ENCODE assay signal across 20 mouse cellular contexts in the genomic region with DNA sequence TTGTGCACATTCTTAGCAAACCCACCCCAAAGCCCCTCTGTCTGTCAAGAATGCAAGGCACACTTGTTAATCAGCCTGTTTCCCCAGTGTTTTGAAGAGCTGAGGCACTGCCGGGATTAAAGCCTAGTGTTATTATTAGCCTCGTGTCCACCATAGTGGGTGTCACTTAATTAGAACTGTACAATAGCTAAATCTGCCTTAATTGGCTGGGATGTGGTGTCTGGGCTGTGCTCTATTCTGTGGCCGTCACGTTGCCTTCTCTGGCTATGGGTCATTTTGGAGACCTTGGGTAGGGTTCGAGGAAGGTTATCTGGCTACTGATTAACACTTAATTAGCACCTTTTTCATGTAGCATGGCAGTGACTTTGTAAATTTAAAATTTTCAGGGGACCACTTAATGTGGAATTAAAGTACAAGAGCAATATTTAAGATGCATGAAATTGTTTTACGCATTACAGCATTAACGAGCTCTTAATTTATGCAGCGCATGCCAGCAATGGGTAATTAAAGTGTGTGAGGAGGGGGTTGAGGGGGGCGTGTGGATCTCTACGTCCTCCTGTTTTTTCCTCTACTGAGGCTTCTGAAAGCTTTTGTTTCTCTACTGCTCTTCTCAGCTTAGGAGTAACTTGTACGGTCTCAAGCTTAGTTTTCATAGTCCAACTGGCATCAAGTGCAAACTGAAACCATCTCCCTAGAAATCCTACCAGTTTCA.
DNase-seq lines count a peak whose midpoint lies in the region; ATAC-seq and TF ChIP-seq lines count a peak whose summit lies in the region.
"Had no signal": no experiment of that assay in that cellular context is flagged by ENCODE, and none has a peak within 500 bp of the region (broad histone marks: within the 10 kb centered on the region; RNA-seq: fewer than 3 reads in every experiment).

No protein-coding gene starts in this region.

- H3K9ac ChIP-seq in forebrain, embryonic 12.5 days = no peak overlapping the region
- H3K9ac ChIP-seq in forebrain, embryonic 15.5 days (replicated peaks) = no peak overlapping the region
- H3K9ac ChIP-seq: hindbrain, embryonic 12.5 days; hindbrain, embryonic 15.5 days had no signal

- no peak for TF ChIP-seq CTCF in brain, embryonic 14.5 days (IDR thresholded peaks at IDR 0.05; ENCODE audit: borderline replicate concordance, extremely low read depth, insufficient read depth, insufficient read length)

- 35% methylated on average over 11 of the region's 11 CpGs for WGBS in forebrain, embryonic 12.5 days
- 51% methylated on average over 11 of the region's 11 CpGs for WGBS in forebrain, embryonic 10.5 days
- WGBS in forebrain, embryonic 15.5 days = 24% methylated on average over 11 of the region's 11 CpGs

- H3K9me3 ChIP-seq in forebrain, embryonic 12.5 days = no peaks in the 10 kb centered on the region
- no peaks in the 10 kb centered on the region for H3K9me3 ChIP-seq in forebrain, embryonic 10.5 days
- H3K9me3 ChIP-seq in forebrain, embryonic 15.5 days = no peaks in the 10 kb centered on the region
- H3K9me3 ChIP-seq: G1E; hindbrain, embryonic 12.5 days; hindbrain, embryonic 15.5 days had no signal

- DNase-seq in forebrain, embryonic 10.5 days (ENCODE audit: extremely low spot score, low spot score) = no peak
- peak; percentile 82 for DNase-seq in brain, embryonic 14.5 days (ENCODE audit: low read depth)
- peak; percentile 68 for DNase-seq in retina, postnatal 1 day
- DNase-seq in left cerebral cortex, adult 18-20 months (ENCODE audit: low spot score in 2 of 2) = no peak
- DNase-seq in urinary bladder, postnatal 4 days (ENCODE audit: low spot score in 2 of 2) = no peak
- DNase-seq: adrenal gland, adult 8-10 months; adrenal gland, postnatal 25 days; B cell, adult 2 months; cerebellum, adult 18-20 months; cerebellum, adult 9-10 months; cerebellum, postnatal 14 days; gastrocnemius, postnatal 25 days had no signal

- H3K27me3 ChIP-seq in forebrain, embryonic 12.5 days = 0 out of 2 replicates have a peak, but pooled peaks cover 2% of the 10 kb centered on the region
- peaks cover 80% of the 10 kb centered on the region for H3K27me3 ChIP-seq in forebrain, embryonic 10.5 days (ENCODE audit: poor library complexity, severe bottlenecking)
- no peaks in the 10 kb centered on the region for H3K27me3 ChIP-seq in forebrain, embryonic 15.5 days
- H3K27me3 ChIP-seq: CH12.LX; hindbrain, embryonic 12.5 days; hindbrain, embryonic 15.5 days had no signal

- H3K4me2 ChIP-seq in forebrain, embryonic 12.5 days = 0 out of 2 replicates have a peak overlapping the region, but pooled peaks have one; percentile 1
- H3K4me2 ChIP-seq in forebrain, embryonic 15.5 days (replicated peaks) = no peak overlapping the region
- H3K4me2 ChIP-seq: heart, embryonic 11.5 days; hindbrain, embryonic 12.5 days; hindbrain, embryonic 15.5 days had no signal

- no peak overlapping the region for H3K4me3 ChIP-seq in forebrain, embryonic 12.5 days (replicated peaks)
- H3K4me3 ChIP-seq in forebrain, embryonic 10.5 days = no peak overlapping the region
- H3K4me3 ChIP-seq in forebrain, embryonic 15.5 days = no peak overlapping the region
- H3K4me3 ChIP-seq: hindbrain, embryonic 12.5 days; hindbrain, embryonic 15.5 days had no signal

- H3K4me1 ChIP-seq in forebrain, embryonic 12.5 days = peaks cover 18% of the 10 kb centered on the region
- H3K4me1 ChIP-seq in forebrain, embryonic 10.5 days = peaks cover 37% of the 10 kb centered on the region
- peaks cover 12% of the 10 kb centered on the region; the same call in 1 of the 2 replicates for H3K4me1 ChIP-seq in forebrain, embryonic 15.5 days

- no peak overlapping the region for H3K27ac ChIP-seq in forebrain, embryonic 12.5 days
- H3K27ac ChIP-seq in forebrain, embryonic 10.5 days = no peak overlapping the region
- H3K27ac ChIP-seq in forebrain, embryonic 15.5 days (replicated peaks) = no peak overlapping the region
- H3K27ac ChIP-seq: hindbrain, embryonic 12.5 days; hindbrain, embryonic 15.5 days had no signal

- ATAC-seq in forebrain, embryonic 12.5 days (ENCODE audit: low FRiP score) = peak; percentile 79; the same call in 1 of the 2 replicates
- ATAC-seq in forebrain, embryonic 15.5 days (replicated peaks) = peak; percentile 77
- ATAC-seq: intestine, postnatal 0 days had no signal

- H3K36me3 ChIP-seq in forebrain, embryonic 12.5 days (replicated peaks) = no peaks in the 10 kb centered on the region
- H3K36me3 ChIP-seq in forebrain, embryonic 10.5 days (replicated peaks) = no peaks in the 10 kb centered on the region
- no peaks in the 10 kb centered on the region for H3K36me3 ChIP-seq in forebrain, embryonic 15.5 days
- H3K36me3 ChIP-seq: G1E; hindbrain, embryonic 12.5 days; hindbrain, embryonic 15.5 days had no signal

- no peak for TF ChIP-seq POLR2A in brain, embryonic 14.5 days (IDR thresholded peaks at IDR 0.05; ENCODE audit: borderline replicate concordance, extremely low read depth, insufficient read depth, insufficient read length, poor library complexity, severe bottlenecking)

Comparison
In these comparisons a context has a peak if more than half of its experiments do, and no peak if none do; other contexts are left out.
1. DNase-seq: peak in brain, embryonic 14.5 days (single experiment) and retina, postnatal 1 day (single experiment); none in forebrain, embryonic 10.5 days (single experiment), left cerebral cortex, adult 18-20 months (0 of 2) and urinary bladder, postnatal 4 days (0 of 2).